Mouse (Mus musculus) 3134 (cell line): ENCODE data around the gene Cacna2d1.

Experiments
- DNase-seq: peaks from one replicate; pipeline ENCODE4 v3.0.0-alpha.2; 2011; ENCODE audit warnings: low spot score; ENCODE audit not compliant: insufficient read length; ENCODE audit errors: extremely low read depth

Gene Cacna2d1

GRCm38 (mm10) chr5:15934376-15935233 is at the start of gene Cacna2d1:
Cacna2d1 (plus strand) TSS chr5:15934691.
- no peak for DNase-seq

DNA sequence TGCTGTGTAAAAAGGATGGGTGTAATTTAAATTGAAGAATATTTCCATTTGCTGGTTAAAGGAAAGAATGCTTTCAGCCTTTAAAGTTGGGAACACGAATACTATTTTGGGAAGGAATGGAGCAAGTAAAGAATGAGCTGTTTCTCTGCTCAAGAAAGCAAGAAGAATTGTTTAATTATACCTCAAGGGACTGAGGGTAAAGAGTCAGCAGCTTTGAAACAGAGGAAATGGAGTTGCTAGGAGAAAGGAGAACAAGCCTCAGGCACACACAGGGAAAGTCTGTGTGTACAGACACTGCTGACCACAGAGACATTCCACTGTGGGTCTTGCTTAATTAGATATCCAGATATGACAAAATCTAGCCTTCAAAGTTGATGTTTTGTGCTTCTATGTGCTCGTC is 39.4 kb upstream of the Cacna2d1 start:
- no peak for DNase-seq

DNA sequence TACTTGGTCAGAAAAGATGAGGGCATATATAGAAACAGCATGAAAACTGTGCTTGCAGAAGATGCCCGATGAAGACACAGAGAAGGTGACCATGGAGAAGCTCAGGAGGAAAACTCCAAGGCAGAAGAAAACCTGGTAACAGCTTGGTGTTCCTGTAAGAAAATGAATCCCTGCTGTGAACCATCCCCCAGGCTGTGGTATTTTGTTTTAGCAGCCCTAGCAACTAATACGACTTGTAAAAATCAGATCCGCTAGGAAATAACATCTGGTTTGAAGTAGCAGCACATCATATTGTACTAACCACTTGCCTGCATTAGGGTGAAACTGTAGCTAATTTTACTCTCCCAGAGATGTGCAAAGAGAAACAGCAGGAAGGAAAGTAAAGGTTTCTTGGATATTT is 37.8 kb upstream of the Cacna2d1 start:
- DNase-seq = no peak

DNA sequence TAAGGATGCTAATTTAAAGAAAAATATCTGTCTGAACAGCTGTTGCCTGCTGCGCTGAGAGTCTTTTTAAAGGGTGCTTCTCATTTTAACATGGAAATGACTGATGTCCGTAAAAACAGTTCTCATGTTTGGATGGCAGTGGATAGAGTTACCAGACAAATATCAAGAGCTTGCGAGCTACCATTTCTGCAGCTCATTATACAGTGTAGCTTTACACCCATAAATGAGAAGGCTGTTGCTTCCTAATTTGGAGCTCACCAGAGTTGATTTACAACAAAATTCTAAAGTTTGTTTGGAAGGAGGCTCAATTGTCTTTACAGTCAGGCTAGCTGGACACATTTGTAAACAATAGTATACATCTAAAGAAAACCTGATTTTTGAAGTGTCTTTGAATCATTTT is 28.0 kb upstream of the Cacna2d1 start:
- DNase-seq = no peak

GRCm38 (mm10) chr5:15914931-15915330 is 19.6 kb upstream of the Cacna2d1 start:
- no peak for DNase-seq

DNA sequence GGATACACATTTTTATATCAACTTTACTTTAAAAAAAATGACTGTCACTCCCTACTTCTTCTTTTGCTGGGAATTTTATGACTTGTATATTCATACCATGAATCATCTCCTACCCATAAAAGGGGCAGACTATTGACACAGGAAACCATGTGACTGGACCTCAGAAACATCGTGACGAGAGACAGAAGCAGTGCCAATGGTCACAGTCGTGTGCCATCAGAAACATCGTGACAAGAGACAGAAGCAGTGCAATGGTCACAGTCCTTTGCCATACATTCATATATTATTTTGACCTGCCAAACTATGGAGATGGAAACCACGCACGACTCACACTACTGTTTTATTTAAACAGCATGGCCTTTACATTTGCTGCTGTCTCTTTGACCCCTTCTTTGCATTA is 6.0 kb upstream of the Cacna2d1 start:
- no peak for DNase-seq

- DNase-seq = no peak
Measured at GRCm38 (mm10) chr5:15933017-15933416, 1.5 kb upstream of the Cacna2d1 start.

DNA sequence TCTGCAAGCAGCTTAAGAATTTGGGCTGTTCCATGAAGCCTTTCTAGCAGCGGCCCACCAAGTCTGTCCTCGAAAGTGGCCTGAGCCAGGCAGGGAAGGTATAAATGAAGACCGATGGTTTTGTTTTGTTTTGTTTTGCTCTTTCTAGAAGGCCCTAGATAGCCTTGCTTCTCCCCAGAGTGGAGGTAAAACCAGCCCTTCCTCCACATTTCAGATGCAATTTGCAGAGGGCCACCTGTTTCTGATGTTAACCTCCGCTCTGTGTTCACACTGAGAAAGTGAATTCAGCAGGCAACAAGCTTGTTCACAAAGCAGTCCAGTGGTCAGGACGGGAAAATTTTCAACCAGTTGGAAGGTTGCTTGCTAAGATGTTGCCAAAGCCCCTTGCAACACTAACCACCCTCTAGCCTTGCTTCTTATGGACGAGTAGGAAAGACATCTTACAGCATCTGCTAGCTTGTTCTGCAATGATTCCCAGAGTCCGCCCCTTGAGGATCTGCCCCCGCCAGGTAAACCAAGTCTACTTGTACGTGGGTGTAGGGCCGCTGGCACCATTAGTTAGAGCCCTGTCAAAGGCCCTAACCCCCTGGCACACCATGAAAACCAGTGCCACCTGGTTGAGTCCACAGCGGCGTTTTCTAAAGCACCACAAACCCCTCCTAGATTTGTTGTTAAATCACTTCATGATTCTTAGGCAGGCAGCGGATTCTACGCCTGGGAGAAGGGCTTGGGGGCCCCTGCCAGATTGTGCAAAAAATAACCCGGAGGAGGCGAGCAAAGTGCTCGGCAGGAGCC is 713 bp upstream of the Cacna2d1 start:
- no peak for DNase-seq

GRCm38 (mm10) chr5:15935234-15935728 is 790 bp downstream of the Cacna2d1 start:
- DNase-seq = no peak

GRCm38 (mm10) chr5:15935831-15936710 is 1.6 kb downstream of the Cacna2d1 start:
- no peak for DNase-seq

DNA sequence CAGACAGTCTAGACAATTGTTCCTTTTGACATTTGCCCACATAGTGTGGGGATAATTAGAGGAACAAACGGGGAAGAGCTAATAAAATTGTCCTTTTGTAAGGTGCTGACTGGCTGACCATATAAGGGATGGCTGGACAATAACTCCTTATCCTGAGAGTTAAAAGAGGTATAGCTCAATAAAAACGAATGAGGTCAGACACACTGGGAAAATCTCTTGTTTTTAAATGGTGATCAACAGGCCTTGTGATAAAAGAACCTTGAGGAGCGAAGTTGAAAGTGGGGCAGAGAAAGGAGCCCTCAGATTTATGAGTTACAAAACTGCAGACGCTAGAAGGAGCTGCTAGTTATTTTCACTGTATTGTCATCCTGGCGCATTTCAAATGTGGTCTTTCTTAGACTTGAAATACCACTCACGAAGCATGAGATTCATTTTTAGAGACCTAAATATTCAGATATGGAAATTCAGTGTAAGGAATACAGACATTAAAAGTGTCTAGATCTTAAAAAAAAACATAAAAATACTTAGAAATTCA is 6.8 kb downstream of the Cacna2d1 start:
- no peak for DNase-seq

- no peak for DNase-seq
Measured at GRCm38 (mm10) chr5:15942051-15942450, 7.6 kb downstream of the Cacna2d1 start.

- no peak for DNase-seq
Measured at GRCm38 (mm10) chr5:15948290-15949037, 14.0 kb downstream of the Cacna2d1 start.

- DNase-seq = no peak
Measured at GRCm38 (mm10) chr5:15959760-15960159, 25.3 kb downstream of the Cacna2d1 start.

GRCm38 (mm10) chr5:15961866-15962265 is 27.4 kb downstream of the Cacna2d1 start:
- DNase-seq = no peak

GRCm38 (mm10) chr5:15966888-15967287 is 32.4 kb downstream of the Cacna2d1 start:
- DNase-seq = no peak

DNA sequence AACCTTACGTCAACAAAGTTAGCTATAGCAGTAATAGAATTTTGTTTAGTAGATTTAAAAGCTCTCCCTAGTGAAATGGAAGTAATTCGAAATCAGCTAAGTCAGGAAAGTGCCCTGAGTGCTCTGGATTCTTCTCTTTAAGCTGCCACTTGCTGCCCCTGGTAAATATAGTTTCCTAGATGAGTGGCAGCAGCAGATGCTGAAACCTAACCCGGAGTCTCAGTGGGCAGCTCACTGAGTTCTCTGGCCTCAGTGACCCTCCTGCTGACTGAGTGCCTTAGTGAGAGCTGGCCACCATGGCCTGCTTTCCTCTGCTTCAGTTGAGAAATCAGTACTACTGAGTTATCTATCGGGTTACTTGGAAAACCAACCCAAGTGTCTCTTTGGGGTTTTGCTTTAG is 37.3 kb downstream of the Cacna2d1 start:
- no peak for DNase-seq

DNA sequence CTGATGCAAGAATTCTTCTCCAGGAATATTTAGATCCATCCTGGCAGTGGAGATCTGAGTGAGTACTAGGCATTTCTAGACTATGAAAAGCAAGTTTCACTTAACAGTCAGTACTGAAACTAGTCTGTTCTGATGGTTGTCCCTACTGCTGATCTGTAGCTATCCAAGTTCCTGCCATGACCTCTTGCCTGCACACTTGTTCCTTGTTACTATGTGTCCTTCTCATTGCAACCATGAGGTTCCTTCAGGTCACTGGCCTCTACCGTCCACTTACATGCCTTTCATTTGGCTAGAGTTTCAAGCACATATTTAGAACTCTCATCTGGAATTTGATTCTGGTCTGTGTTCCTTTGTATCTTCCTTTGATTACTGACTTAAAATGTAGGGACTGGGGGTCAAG is 37.9 kb downstream of the Cacna2d1 start:
- DNase-seq = no peak

GRCm38 (mm10) chr5:15974652-15975051 is 40.2 kb downstream of the Cacna2d1 start:
- DNase-seq = no peak

DNA sequence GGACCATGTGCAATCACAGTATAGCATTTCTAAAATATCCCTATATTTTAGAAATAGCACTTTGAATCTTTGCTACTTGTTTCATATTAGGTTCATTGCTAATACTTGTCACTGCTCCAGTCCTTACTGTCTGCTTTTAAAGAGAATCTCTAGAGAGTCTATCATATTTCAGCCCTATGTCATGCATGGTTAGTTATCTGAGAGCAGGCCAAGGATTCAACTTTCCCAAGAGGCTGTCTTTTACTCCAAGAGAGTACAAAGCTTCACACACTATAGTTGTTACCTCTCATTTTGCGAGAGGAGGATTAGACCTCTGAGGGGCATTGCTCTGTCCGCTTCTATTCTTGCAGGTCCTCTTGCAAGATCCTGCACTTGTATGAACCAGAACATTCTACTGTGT is 44.7 kb downstream of the Cacna2d1 start:
- DNase-seq = no peak
